In the genomic region with DNA sequence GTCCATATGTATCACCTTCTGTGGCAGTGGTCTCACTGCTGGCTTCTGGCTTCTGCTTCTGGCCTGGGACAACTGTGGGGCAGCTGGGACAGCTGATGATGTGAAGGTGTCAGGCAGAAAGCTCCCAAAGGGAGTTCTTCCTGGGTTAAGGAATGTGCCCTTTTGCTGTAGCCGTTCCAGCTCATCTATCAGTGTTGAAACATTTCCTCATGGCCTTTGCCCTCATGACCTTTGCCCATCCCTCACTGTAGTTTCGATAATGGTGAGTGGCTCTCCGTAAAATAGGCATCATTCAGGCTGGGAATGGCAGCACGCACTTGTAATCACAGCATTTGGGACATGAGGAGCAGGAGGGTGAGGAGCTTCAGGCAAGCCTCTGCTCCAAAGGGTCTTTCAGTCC, we compare ENCODE assay signal across 14 mouse cellular contexts.
DNase-seq lines count a peak whose midpoint lies in the region; ATAC-seq lines count a peak whose summit lies in the region.
"Had no signal": no experiment of that assay in that cellular context is flagged by ENCODE, and none has a peak within 500 bp of the region (broad histone marks: within the 10 kb centered on the region; RNA-seq: fewer than 3 reads in every experiment).

No protein-coding gene starts in this region.

- H3K9ac ChIP-seq in hindbrain, embryonic 16.5 days (ENCODE audit: low read depth, low read length), result no peak overlapping the region
- H3K9ac ChIP-seq: limb, embryonic 13.5 days had no signal

- ATAC-seq in hindbrain, embryonic 16.5 days, result no peak
- ATAC-seq: CD4-positive, CD25-positive, alpha-beta regulatory T cell, adult 4 months; forebrain, embryonic 16.5 days had no signal

- no peaks in the 10 kb centered on the region for H3K36me3 ChIP-seq in hindbrain, embryonic 16.5 days (ENCODE audit: control insufficient read depth, insufficient read depth, low read length)
- H3K36me3 ChIP-seq: limb, embryonic 13.5 days; midbrain, embryonic 10.5 days had no signal

- peak; percentile 71 for DNase-seq in embryo, embryonic 9.5 days (ENCODE audit: extremely low spot score)
- peak; percentile 77 for DNase-seq in kidney, adult 11 months
- DNase-seq in kidney, postnatal 36 days, result peak; percentile 83
- peak; percentile 70 for DNase-seq in mesoderm, embryonic 11.5 days (ENCODE audit: low read depth, low spot score)
- DNase-seq in left cerebral cortex, postnatal 25 days (ENCODE audit: low spot score in 2 of 2), result no peak
- DNase-seq in adrenal gland, postnatal 10 days, result no peak
- DNase-seq: cerebellum, postnatal 25 days; retina, postnatal 1 day; thymus, postnatal 36 days had no signal

- H3K4me2 ChIP-seq in hindbrain, embryonic 16.5 days (ENCODE audit: low read length), result no peak overlapping the region
- H3K4me2 ChIP-seq: limb, embryonic 13.5 days had no signal

- H3K27me3 ChIP-seq in hindbrain, embryonic 16.5 days (replicated peaks; ENCODE audit: control insufficient read depth, insufficient read depth, low read length), result no peaks in the 10 kb centered on the region

- H3K27ac ChIP-seq in hindbrain, embryonic 16.5 days (ENCODE audit: low read depth, low read length), result no peak overlapping the region
- H3K27ac ChIP-seq: limb, embryonic 13.5 days; midbrain, embryonic 10.5 days had no signal

- H3K4me1 ChIP-seq in hindbrain, embryonic 16.5 days (ENCODE audit: control insufficient read depth, insufficient read depth, low read depth, low read length), result no peaks in the 10 kb centered on the region

- 22% methylated on average over 4 of the region's 4 CpGs for WGBS in hindbrain, embryonic 16.5 days

- intact Hi-C loops in left cerebral cortex, postnatal 25 days (cut with DNase I), result no loop called here

- H3K9me3 ChIP-seq in hindbrain, embryonic 16.5 days (ENCODE audit: control insufficient read depth, low read length), result no peaks in the 10 kb centered on the region; the same call in 1 of the 2 replicates
- H3K9me3 ChIP-seq: limb, embryonic 13.5 days; midbrain, embryonic 10.5 days had no signal

- H3K4me3 ChIP-seq in hindbrain, embryonic 16.5 days (ENCODE audit: low read length), result no peak overlapping the region
- H3K4me3 ChIP-seq: limb, embryonic 13.5 days; midbrain, embryonic 10.5 days had no signal

Comparison
In these comparisons a context has a peak if more than half of its experiments do, and no peak if none do; other contexts are left out.
1. DNase-seq: peak in embryo, embryonic 9.5 days (single experiment), kidney, adult 11 months (single experiment), kidney, postnatal 36 days (2 of 2) and mesoderm, embryonic 11.5 days (single experiment); none in left cerebral cortex, postnatal 25 days (0 of 2) and adrenal gland, postnatal 10 days (single experiment).